Mouse (Mus musculus) layer of hippocampus, adult 8-10 months (tissue): ENCODE measurements around the gene Themis3. TPM values are rescaled to one million over a fixed set of nuclear protein-coding genes. Genes with fewer than 3 reads are reported as not detected.
A peak's percentile ranks its signal among the peaks of the same experiment; 100 is the strongest.

Experiments used
- DNase-seq, 2 experiments: peaks; one replicate each; pipeline ENCODE4 v3.0.0; 2022; ENCODE audit warnings: low spot score in 2 of 2
- total RNA-seq, 4 experiments: library from RNA; stranded (reverse); gene quantifications; 2 replicates each; pipeline ENCODE4 v1.2.4; 2022

Gene Themis3
- under 1 TPM in 1 of 4 experiments, not detected in 3; 0.13 TPM for total RNA-seq

GRCm38 (mm10) chr17:66594435-66594834, at the start of gene Themis3:
TSS of gene Themis3 (minus strand) at chr17:66594621.
- DNase-seq = no peak

GRCm38 (mm10) chr17:66637951-66638722, 43.7 kb upstream of the Themis3 start:
- no peak for DNase-seq

- no peak for DNase-seq
Observed at GRCm38 (mm10) chr17:66619996-66620656, 25.7 kb upstream of the Themis3 start.

- DNase-seq = no peak
Observed at GRCm38 (mm10) chr17:66619255-66619826, 24.9 kb upstream of the Themis3 start.

GRCm38 (mm10) chr17:66610032-66610431, 15.6 kb upstream of the Themis3 start:
- no peak for DNase-seq

- no peak for DNase-seq
Observed at GRCm38 (mm10) chr17:66604931-66605330, 10.5 kb upstream of the Themis3 start.

- no peak for DNase-seq
Observed at GRCm38 (mm10) chr17:66601171-66601570, 6.8 kb upstream of the Themis3 start.

GRCm38 (mm10) chr17:66595867-66596266, 1.4 kb upstream of the Themis3 start:
- no peak for DNase-seq

GRCm38 (mm10) chr17:66595256-66595655, 835 bp upstream of the Themis3 start:
- DNase-seq = no peak

GRCm38 (mm10) chr17:66590353-66591075, 3.9 kb downstream of the Themis3 start:
- no peak for DNase-seq

- no peak for DNase-seq
Observed at GRCm38 (mm10) chr17:66589864-66590263, 4.6 kb downstream of the Themis3 start.

GRCm38 (mm10) chr17:66586741-66587140, 7.7 kb downstream of the Themis3 start:
- no peak for DNase-seq

GRCm38 (mm10) chr17:66586078-66586477, 8.3 kb downstream of the Themis3 start:
- no peak for DNase-seq

GRCm38 (mm10) chr17:66580990-66581389, 13.4 kb downstream of the Themis3 start:
- no peak for DNase-seq

GRCm38 (mm10) chr17:66578007-66578406, 16.4 kb downstream of the Themis3 start:
- DNase-seq = peak; percentile 15 to 55

- no peak for DNase-seq
Observed at GRCm38 (mm10) chr17:66577507-66577906, 16.9 kb downstream of the Themis3 start.

GRCm38 (mm10) chr17:66572677-66573060, 21.8 kb downstream of the Themis3 start:
- DNase-seq = no peak

GRCm38 (mm10) chr17:66571860-66572676, 22.4 kb downstream of the Themis3 start:
- DNase-seq = no peak

- peak; percentile 15 to 21 for DNase-seq
Observed at GRCm38 (mm10) chr17:66564213-66564612, 30.2 kb downstream of the Themis3 start.

- DNase-seq = no peak
Observed at GRCm38 (mm10) chr17:66563551-66563950, 30.9 kb downstream of the Themis3 start.

- no peak for DNase-seq
Observed at GRCm38 (mm10) chr17:66561380-66561779, 33.0 kb downstream of the Themis3 start.
